Mouse (Mus musculus) MEL (cell line): ENCODE measurements around the gene Kcnd1. TPM values are rescaled to one million over a fixed set of nuclear protein-coding genes. Genes with fewer than 3 reads are reported as not detected.
A peak's percentile ranks its signal among the peaks of the same experiment; 100 is the strongest.

Source experiments
- DNase-seq: peaks from one replicate; pipeline ENCODE4 v3.0.0; 2011; ENCODE audit warnings: low read depth, low spot score
- H3K27ac ChIP-seq: 2 replicates; pipeline ENCODE4 v1.5.1; 2012; ENCODE audit warnings: low read depth, mild to moderate bottlenecking, control low read depth, low read length, moderate library complexity; ENCODE audit not compliant: control insufficient read depth
- H3K27me3 ChIP-seq, 2 experiments: fragments of 150-350 bp in 1 of 2; sonication (generic) in 1 of 2; 2 replicates each; pipeline ENCODE4 v1.6.1; 2012; ENCODE audit warnings: low read length in 2 of 2, mild to moderate bottlenecking in 2 of 2, improper control_type of control experiment in 1 of 2, moderate library complexity in 1 of 2; ENCODE audit not compliant: insufficient read depth in 2 of 2, control insufficient read depth in 1 of 2
- H3K36me3 ChIP-seq, 2 experiments: 2 replicates each; pipeline ENCODE4 v1.6.1; 2012 to 2014; ENCODE audit warnings: low read length in 2 of 2, improper control_type of control experiment in 1 of 2, inconsistent platforms in 1 of 2, mild to moderate bottlenecking in 1 of 2; ENCODE audit not compliant: insufficient read depth in 2 of 2, control insufficient read depth in 1 of 2
- H3K4me1 ChIP-seq, 2 experiments: fragments of 150-350 bp in 1 of 2; sonication (generic) in 1 of 2; 2 replicates each; pipeline ENCODE4 v1.6.1; 2012; ENCODE audit warnings: low read length in 2 of 2, improper control_type of control experiment in 1 of 2, mild to moderate bottlenecking in 1 of 2; ENCODE audit not compliant: insufficient read depth in 2 of 2, control insufficient read depth in 1 of 2
- H3K4me3 ChIP-seq, 2 experiments: fragments of 150-350 bp in 1 of 2; sonication (generic) in 1 of 2; 2 replicates each; pipeline ENCODE4 v1.5.1; 2012; ENCODE audit warnings: low read depth in 2 of 2, low read length in 2 of 2, mild to moderate bottlenecking in 2 of 2, moderate library complexity in 2 of 2, control low read depth in 1 of 2, improper control_type of control experiment in 1 of 2; ENCODE audit not compliant: control insufficient read depth in 1 of 2, insufficient read depth in 1 of 2
- H3K79me2 ChIP-seq: 2 replicates; pipeline ENCODE4 v1.6.1; 2012; ENCODE audit warnings: mild to moderate bottlenecking, low read length, moderate library complexity; ENCODE audit not compliant: control insufficient read depth, poor library complexity, insufficient read depth
- H3K9ac ChIP-seq: 2 replicates; pipeline ENCODE4 v1.6.1; 2012; ENCODE audit warnings: low read depth, mild to moderate bottlenecking, control low read depth, low read length, moderate library complexity; ENCODE audit not compliant: control insufficient read depth, poor library complexity, severe bottlenecking
- H3K9me3 ChIP-seq: fragments of 150-350 bp; sonication (generic); replicated peaks from 2 replicates; pipeline ENCODE4 v1.6.1; 2012; ENCODE audit warnings: mild to moderate bottlenecking, low read length, improper control_type of control experiment, moderate library complexity; ENCODE audit not compliant: insufficient read depth
- BHLHE40 ChIP-seq: IDR thresholded peaks from 2 replicates; pipeline ENCODE4 v1.6.1; 2012; ENCODE audit warnings: low read depth, mild to moderate bottlenecking, inconsistent platforms, low read length, improper control_type of control experiment, borderline replicate concordance
- CHD1 ChIP-seq: IDR thresholded peaks from 2 replicates; pipeline ENCODE4 v1.6.1; 2012; ENCODE audit warnings: low read depth, mild to moderate bottlenecking, inconsistent platforms, low read length, improper control_type of control experiment
- CHD2 ChIP-seq: IDR thresholded peaks from 2 replicates; pipeline ENCODE4 v1.6.1; 2011; ENCODE audit warnings: low read length, improper control_type of control experiment
- CTCF ChIP-seq, 3 experiments: IDR thresholded peaks in 2 of 3; conservative IDR thresholded peaks in 1 of 3; 2 replicates each; pipeline ENCODE4 v1.5.1; 2011 to 2012; ENCODE audit warnings: low read length in 3 of 3, low read depth in 2 of 3, mild to moderate bottlenecking in 2 of 3, improper control_type of control experiment in 1 of 3, inconsistent platforms in 1 of 3, mixed read lengths in 1 of 3, moderate library complexity in 1 of 3; ENCODE audit not compliant: control insufficient read depth in 1 of 3, insufficient read depth in 1 of 3, poor library complexity in 1 of 3, severe bottlenecking in 1 of 3
- ELF1 ChIP-seq: IDR thresholded peaks from 2 replicates; pipeline ENCODE4 v1.6.1; 2014; ENCODE audit warnings: low read depth, mild to moderate bottlenecking, inconsistent platforms, low read length, improper control_type of control experiment, moderate library complexity
- ETS1 ChIP-seq: IDR thresholded peaks from 2 replicates; pipeline ENCODE4 v1.6.1; 2012; ENCODE audit warnings: low read depth, mild to moderate bottlenecking, inconsistent platforms, low read length, improper control_type of control experiment, moderate library complexity
- GABPA ChIP-seq: IDR thresholded peaks from 2 replicates; pipeline ENCODE4 v1.6.1; 2012; ENCODE audit warnings: low read depth, mild to moderate bottlenecking, inconsistent platforms, low read length, improper control_type of control experiment, moderate library complexity
- GATA1 ChIP-seq: IDR thresholded peaks from 2 replicates; pipeline ENCODE4 v1.6.1; 2011; ENCODE audit warnings: low read depth, low read length, improper control_type of control experiment
- MAX ChIP-seq: IDR thresholded peaks from 2 replicates; pipeline ENCODE4 v1.6.1; 2011; ENCODE audit warnings: low read length, improper control_type of control experiment
- MEF2A ChIP-seq: IDR thresholded peaks from 2 replicates; pipeline ENCODE4 v1.6.1; 2014; ENCODE audit warnings: low read depth, mild to moderate bottlenecking, inconsistent platforms, low read length, improper control_type of control experiment; ENCODE audit not compliant: poor library complexity, insufficient replicate concordance, severe bottlenecking; ENCODE audit errors: extremely low read depth
- MYB ChIP-seq: IDR thresholded peaks from 2 replicates; pipeline ENCODE4 v1.6.1; 2011; ENCODE audit warnings: mild to moderate bottlenecking, low read depth, low read length, improper control_type of control experiment
- MYC ChIP-seq: IDR thresholded peaks from 2 replicates; pipeline ENCODE4 v1.6.1; 2011; ENCODE audit warnings: low read depth, mild to moderate bottlenecking, low read length, improper control_type of control experiment, moderate library complexity
- NELFE ChIP-seq: IDR thresholded peaks from 2 replicates; pipeline ENCODE4 v1.6.1; 2011; ENCODE audit warnings: low read depth, low read length, improper control_type of control experiment
- NRF1 ChIP-seq: IDR thresholded peaks from 2 replicates; pipeline ENCODE4 v1.6.1; 2014; ENCODE audit warnings: low read depth, mild to moderate bottlenecking, inconsistent platforms, low read length, improper control_type of control experiment, moderate library complexity; ENCODE audit not compliant: poor library complexity, insufficient read depth, severe bottlenecking
- POLR2A ChIP-seq, 2 experiments: IDR thresholded peaks; 2 replicates each; pipeline ENCODE4 v1.6.1; 2011 to 2012; ENCODE audit warnings: low read length in 2 of 2, mild to moderate bottlenecking in 2 of 2, control low read depth in 1 of 2, improper control_type of control experiment in 1 of 2, low read depth in 1 of 2, moderate library complexity in 1 of 2; ENCODE audit not compliant: control insufficient read depth in 1 of 2, insufficient read depth in 1 of 2, poor library complexity in 1 of 2
- POLR2AphosphoS2 ChIP-seq: IDR thresholded peaks from 2 replicates; pipeline ENCODE4 v1.6.1; 2011; ENCODE audit warnings: low read length, improper control_type of control experiment
- POLR2AphosphoS5 ChIP-seq: IDR thresholded peaks from 2 replicates; pipeline ENCODE4 v1.6.1; 2012; ENCODE audit warnings: low read depth, borderline replicate concordance, mild to moderate bottlenecking, inconsistent platforms, low read length, moderate library complexity, mixed read lengths
- RAD21 ChIP-seq: IDR thresholded peaks from 2 replicates; pipeline ENCODE4 v1.6.1; 2011; ENCODE audit warnings: mild to moderate bottlenecking, low read depth, low read length, improper control_type of control experiment
- RCOR1 ChIP-seq: IDR thresholded peaks from 2 replicates; pipeline ENCODE4 v1.6.1; 2012; ENCODE audit warnings: low read depth, mild to moderate bottlenecking, inconsistent platforms, low read length, improper control_type of control experiment
- SIN3A ChIP-seq: IDR thresholded peaks from 2 replicates; pipeline ENCODE4 v1.6.1; 2012; ENCODE audit warnings: low read length, improper control_type of control experiment, inconsistent platforms
- TAL1 ChIP-seq: IDR thresholded peaks from 2 replicates; pipeline ENCODE4 v1.6.1; 2012; ENCODE audit warnings: mild to moderate bottlenecking, inconsistent platforms, low read length, moderate library complexity, mixed read lengths
- TCF12 ChIP-seq: IDR thresholded peaks from 2 replicates; pipeline ENCODE4 v1.6.1; 2014; ENCODE audit warnings: low read depth, mild to moderate bottlenecking, inconsistent platforms, low read length, improper control_type of control experiment, moderate library complexity
- ZC3H11A ChIP-seq: IDR thresholded peaks from 2 replicates; pipeline ENCODE4 v1.6.1; 2012; ENCODE audit warnings: low read depth, mild to moderate bottlenecking, inconsistent platforms, low read length, improper control_type of control experiment
- ZKSCAN1 ChIP-seq: IDR thresholded peaks from 2 replicates; pipeline ENCODE4 v1.6.1; 2012; ENCODE audit warnings: low read depth, mild to moderate bottlenecking, inconsistent platforms, low read length, improper control_type of control experiment, moderate library complexity
- ZMIZ1 ChIP-seq: IDR thresholded peaks from 2 replicates; pipeline ENCODE4 v1.6.1; 2012; ENCODE audit warnings: low read depth, mild to moderate bottlenecking, inconsistent platforms, low read length, improper control_type of control experiment, moderate library complexity
- polyA plus RNA-seq, 2 experiments: library from polyadenylated mRNA; stranded (reverse) in 1 of 2; unstranded in 1 of 2; fragments of >175 nt in 1 of 2; fragments of >200 nt in 1 of 2; gene quantifications; 2 replicates each; pipeline versions ENCODE4 v1.2.1 to v1.2.4; 2012; ENCODE audit warnings: low replicate concordance in 2 of 2, low read depth in 1 of 2; ENCODE audit not compliant: insufficient read length in 2 of 2, insufficient read depth in 1 of 2, missing spikeins in 1 of 2
- total RNA-seq: library from RNA; depleted of rRNA; stranded (reverse); fragments of 300-350 nt; gene quantifications from 2 replicates; pipeline ENCODE4 v1.2.3, GENCODE M21; 2012

The Kcnd1 gene
- total and polyA plus RNA-seq, 3 experiments: 0.31 to 1.4 TPM; not detected in 1

DNA sequence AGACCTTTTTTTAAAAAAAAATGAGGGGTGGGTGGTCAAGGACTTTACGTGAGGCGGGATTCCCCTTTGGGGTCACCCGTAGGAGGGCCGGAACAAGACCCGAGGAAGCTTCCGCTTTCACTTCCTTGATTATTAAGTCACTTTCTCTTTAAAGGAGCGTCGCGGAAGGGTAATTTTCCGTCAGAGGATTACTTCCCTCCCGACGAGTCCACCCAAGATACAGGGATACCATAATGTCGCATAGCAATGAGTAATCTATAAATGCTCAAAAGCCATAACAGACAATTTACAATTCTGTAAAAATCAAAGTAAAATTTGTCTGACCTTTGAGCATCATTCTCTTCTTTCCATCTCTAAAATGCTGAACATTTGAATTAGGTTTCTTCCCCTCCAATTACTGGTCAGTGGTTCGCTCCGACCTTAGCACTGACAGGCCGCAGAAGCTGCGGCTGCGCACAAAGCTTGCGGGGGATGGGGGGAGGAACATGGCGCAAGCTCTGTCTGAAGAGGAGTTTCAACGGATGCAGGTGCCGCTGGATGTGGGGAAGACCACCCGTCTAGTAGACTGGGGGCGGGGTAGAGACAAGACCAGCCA lies 32.5 kb upstream of the Kcnd1 start, which contains the start of gene Gripap1 (continued):
- TF ChIP-seq CHD1 (peak; percentile 100), ETS1 (peak; percentile 61), NELFE (peak; percentile 93), SIN3A (peak; percentile 96), MAX (peak; percentile 54; the same call in 1 of the 2 replicates), GATA1 (no peak), ELF1 (peak; percentile 93), MYB (no peak), MEF2A (no peak), POLR2AphosphoS2 (peak; percentile 87), ZKSCAN1 (no peak), GABPA (no peak), RAD21 (no peak), TAL1 (no peak), ZMIZ1 (peak; percentile 93), NRF1 (peak; percentile 89)

DNA sequence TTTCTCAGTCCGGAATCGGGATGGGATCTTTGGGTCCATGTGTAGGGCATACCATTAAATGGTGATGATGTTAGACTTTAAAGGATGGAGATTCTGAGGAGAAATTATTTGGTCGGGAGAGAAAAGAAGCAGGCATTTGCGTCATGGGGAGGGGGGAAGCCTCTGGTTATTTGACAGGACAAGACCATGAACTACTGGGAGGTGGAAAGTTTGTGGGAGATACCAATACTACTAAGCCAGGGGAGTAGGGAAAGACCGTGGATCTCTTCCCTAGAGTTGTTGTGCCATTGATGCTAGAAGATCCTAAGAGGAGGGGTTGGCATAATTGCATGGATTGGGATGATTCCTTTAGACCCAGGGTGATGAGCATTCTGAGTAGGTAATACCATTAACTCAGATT lies 31.8 kb upstream of the Kcnd1 start:
- H3K27ac ChIP-seq: peak overlapping the region; percentile 68
- no peaks in the 10 kb centered on the region for H3K27me3 ChIP-seq
- peak overlapping the region; percentile 85 for H3K9ac ChIP-seq
- peaks cover 3 to 15% of the 10 kb centered on the region in 2 experiments; a peak in 3 of 4 replicates for H3K4me1 ChIP-seq
- peaks cover 12% of the 10 kb centered on the region for H3K79me2 ChIP-seq
- H3K9me3 ChIP-seq: no peaks in the 10 kb centered on the region
- H3K36me3 ChIP-seq: peaks cover 0 to 17% of the 10 kb centered on the region in 2 experiments; a peak in 2 of 4 replicates
- TF ChIP-seq TAL1 (no peak), ELF1 (no peak), MEF2A (no peak), MYC (no peak), BHLHE40 (no peak), RCOR1 (no peak), POLR2A (IDR thresholded peaks at IDR 0.05; ENCODE audit: control insufficient read depth in 1 of 2, insufficient read depth in 1 of 2, low read depth in 1 of 2, low read length in 2 of 2, poor library complexity in 1 of 2) (no peak), NRF1 (no peak), ETS1 (no peak), POLR2AphosphoS5 (no peak), TCF12 (no peak), MAX (no peak), ZC3H11A (no peak), CHD2 (no peak), CTCF (IDR thresholded peaks at IDR 0.05 in 2 of 3, conservative IDR thresholded peaks at IDR 0.05 in 1 of 3; ENCODE audit: control insufficient read depth in 1 of 3, insufficient read depth in 1 of 3, low read depth in 2 of 3, low read length in 3 of 3, poor library complexity in 1 of 3, severe bottlenecking in 1 of 3) (no peak), SIN3A (no peak), ZMIZ1 (no peak)
- DNase-seq: peak; percentile 51
- peak overlapping the region; percentile 70 to 85 for H3K4me3 ChIP-seq
